Mouse (Mus musculus) forebrain, embryonic 10.5 days (tissue): ENCODE data around the gene Dchs2. TPM values are rescaled to one million over a fixed set of nuclear protein-coding genes. Genes with fewer than 3 reads are reported as not detected.

Source experiments
- DNase-seq: peaks from one replicate; pipeline ENCODE4 v3.0.0-alpha.2; 2017; ENCODE audit warnings: low spot score; ENCODE audit errors: extremely low spot score
- H3K27ac ChIP-seq: fragments of 300-500 bp; sonication (generic); 2 replicates; pipeline ENCODE4 v1.5.1; 2016; ENCODE audit warnings: mild to moderate bottlenecking
- H3K27me3 ChIP-seq: fragments of 300-500 bp; sonication (generic); 2 replicates; pipeline ENCODE4 v1.6.1; 2016; ENCODE audit warnings: mild to moderate bottlenecking; ENCODE audit not compliant: poor library complexity, severe bottlenecking
- H3K36me3 ChIP-seq: fragments of 300-500 bp; sonication (generic); replicated peaks from 2 replicates; pipeline ENCODE4 v1.6.1; 2016; ENCODE audit warnings: mild to moderate bottlenecking, moderate library complexity
- H3K4me1 ChIP-seq: fragments of 300-500 bp; sonication (generic); 2 replicates; pipeline ENCODE4 v1.6.1; 2016
- H3K4me3 ChIP-seq: fragments of 300-500 bp; sonication (generic); 2 replicates; pipeline ENCODE4 v1.5.1; 2016; ENCODE audit warnings: mild to moderate bottlenecking, moderate library complexity
- H3K9me3 ChIP-seq: fragments of 300-500 bp; sonication (generic); 2 replicates; pipeline ENCODE4 v1.6.1; 2016; ENCODE audit warnings: mild to moderate bottlenecking, moderate library complexity
- WGBS: fragments of 180-500 bp; shearing (Covaris S2); methylation state at CpG from one replicate; pipeline ENCODE4 v1.1.7; 2016; 5-methylcytosine and 5-hydroxymethylcytosine counted together
- polyA plus RNA-seq: library from polyadenylated mRNA; unstranded; fragments of >200 nt; fragmentation: Nextera tagmentation; extraction: Ambion mirVana; gene quantifications from 2 replicates; pipeline ENCODE4 v1.2.1, GENCODE M21; 2016

Dchs2 gene
- polyA plus RNA-seq, 1 experiment from 2014 or later = not detected

GRCm38 (mm10) chr3:83220101-83220500 is 92.4 kb downstream of the Dchs2 start:
- H3K4me3 ChIP-seq = no peak overlapping the region
- H3K27ac ChIP-seq = no peak overlapping the region
- H3K27me3 ChIP-seq = no peaks in the 10 kb centered on the region
- 91% methylated on average over 2 of the region's 2 CpGs for WGBS
- H3K9me3 ChIP-seq = no peaks in the 10 kb centered on the region
- no peak for DNase-seq
- no peaks in the 10 kb centered on the region for H3K36me3 ChIP-seq
- no peaks in the 10 kb centered on the region for H3K4me1 ChIP-seq

GRCm38 (mm10) chr3:83222125-83222524 is 94.4 kb downstream of the Dchs2 start:
- no peaks in the 10 kb centered on the region for H3K27me3 ChIP-seq
- H3K4me3 ChIP-seq = no peak overlapping the region
- H3K4me1 ChIP-seq = no peaks in the 10 kb centered on the region
- no peak overlapping the region for H3K27ac ChIP-seq
- no peak for DNase-seq
- no peaks in the 10 kb centered on the region for H3K9me3 ChIP-seq
- 80% methylated on average over 5 of the region's 5 CpGs for WGBS
- no peaks in the 10 kb centered on the region for H3K36me3 ChIP-seq

GRCm38 (mm10) chr3:83228383-83228782 is 100.6 kb downstream of the Dchs2 start:
- WGBS = 89% methylated on average over 9 of the region's 9 CpGs
- DNase-seq = no peak
- H3K36me3 ChIP-seq = no peaks in the 10 kb centered on the region
- no peak overlapping the region for H3K4me3 ChIP-seq
- no peak overlapping the region for H3K27ac ChIP-seq
- no peaks in the 10 kb centered on the region for H3K4me1 ChIP-seq
- no peaks in the 10 kb centered on the region for H3K9me3 ChIP-seq
- H3K27me3 ChIP-seq = no peaks in the 10 kb centered on the region

GRCm38 (mm10) chr3:83230326-83230725 is 102.6 kb downstream of the Dchs2 start:
- DNase-seq = no peak
- WGBS = 93% methylated on average over 2 of the region's 2 CpGs
- H3K27ac ChIP-seq = no peak overlapping the region

GRCm38 (mm10) chr3:83234457-83234856 is 106.7 kb downstream of the Dchs2 start:
- Histone ChIP-seq H3K9me3 (no peaks in the 10 kb centered on the region), H3K27ac (no peak overlapping the region), H3K36me3 (no peaks in the 10 kb centered on the region), H3K4me1 (no peaks in the 10 kb centered on the region), H3K27me3 (no peaks in the 10 kb centered on the region), H3K4me3 (no peak overlapping the region)
- WGBS = 83% methylated on average over 4 of the region's 4 CpGs
- DNase-seq = no peak

More at GRCm38 (mm10) chr3:83230326-83230725, 102.6 kb downstream of the Dchs2 start:
- Histone ChIP-seq H3K4me1 (no peaks in the 10 kb centered on the region), H3K4me3 (no peak overlapping the region), H3K36me3 (no peaks in the 10 kb centered on the region), H3K9me3 (no peaks in the 10 kb centered on the region), H3K27me3 (no peaks in the 10 kb centered on the region)

- no peaks in the 10 kb centered on the region for H3K4me1 ChIP-seq
- no peaks in the 10 kb centered on the region for H3K9me3 ChIP-seq
- H3K27me3 ChIP-seq = no peaks in the 10 kb centered on the region
- no peak overlapping the region for H3K27ac ChIP-seq
- no peaks in the 10 kb centered on the region for H3K36me3 ChIP-seq
- DNase-seq = no peak
- no peak overlapping the region for H3K4me3 ChIP-seq
- WGBS = 90% methylated on average over 5 of the region's 5 CpGs
Observed at GRCm38 (mm10) chr3:83235061-83235460, 107.3 kb downstream of the Dchs2 start.

GRCm38 (mm10) chr3:83246536-83246935 is 118.8 kb downstream of the Dchs2 start:
- no peaks in the 10 kb centered on the region for H3K27me3 ChIP-seq
- H3K9me3 ChIP-seq = no peaks in the 10 kb centered on the region
- WGBS = 77% methylated on average over 5 of the region's 5 CpGs
- no peaks in the 10 kb centered on the region; the same call in 1 of the 2 replicates for H3K4me1 ChIP-seq
- DNase-seq = no peak
- no peaks in the 10 kb centered on the region for H3K36me3 ChIP-seq
- H3K27ac ChIP-seq = no peak overlapping the region
- no peak overlapping the region for H3K4me3 ChIP-seq

- Histone ChIP-seq H3K4me1 (no peaks in the 10 kb centered on the region; the same call in 1 of the 2 replicates), H3K36me3 (no peaks in the 10 kb centered on the region), H3K27ac (no peak overlapping the region), H3K4me3 (no peak overlapping the region), H3K9me3 (no peaks in the 10 kb centered on the region), H3K27me3 (no peaks in the 10 kb centered on the region)
- no peak for DNase-seq
- 91% methylated on average over 4 of the region's 4 CpGs for WGBS
Observed at GRCm38 (mm10) chr3:83250001-83250545, 122.3 kb downstream of the Dchs2 start.

- 87% methylated on average over 7 of the region's 7 CpGs for WGBS
- no peaks in the 10 kb centered on the region for H3K9me3 ChIP-seq
Observed at GRCm38 (mm10) chr3:83251899-83252298, 124.2 kb downstream of the Dchs2 start.

GRCm38 (mm10) chr3:83259421-83259820 is 131.7 kb downstream of the Dchs2 start:
- no peaks in the 10 kb centered on the region for H3K27me3 ChIP-seq
- H3K27ac ChIP-seq = no peak overlapping the region
- H3K9me3 ChIP-seq = no peaks in the 10 kb centered on the region
- H3K4me3 ChIP-seq = no peak overlapping the region
- DNase-seq = no peak
- WGBS = 71% methylated on average over 4 of the region's 4 CpGs
- H3K36me3 ChIP-seq = no peaks in the 10 kb centered on the region
- no peaks in the 10 kb centered on the region for H3K4me1 ChIP-seq

More at GRCm38 (mm10) chr3:83251899-83252298, 124.2 kb downstream of the Dchs2 start:
- Histone ChIP-seq H3K4me3 (no peak overlapping the region), H3K4me1 (no peaks in the 10 kb centered on the region), H3K27ac (no peak overlapping the region), H3K27me3 (no peaks in the 10 kb centered on the region), H3K36me3 (no peaks in the 10 kb centered on the region)
- DNase-seq = no peak

GRCm38 (mm10) chr3:83266009-83266408 is 138.3 kb downstream of the Dchs2 start:
- H3K4me3 ChIP-seq = no peak overlapping the region
- H3K27ac ChIP-seq = no peak overlapping the region
- DNase-seq = no peak
- H3K36me3 ChIP-seq = no peaks in the 10 kb centered on the region
- H3K9me3 ChIP-seq = no peaks in the 10 kb centered on the region
- no peaks in the 10 kb centered on the region for H3K27me3 ChIP-seq
- H3K4me1 ChIP-seq = no peaks in the 10 kb centered on the region
- WGBS = 94% methylated on average over 4 of the region's 4 CpGs

GRCm38 (mm10) chr3:83270228-83270627 is 142.5 kb downstream of the Dchs2 start:
- no peak overlapping the region for H3K27ac ChIP-seq
- H3K36me3 ChIP-seq = no peaks in the 10 kb centered on the region
- WGBS = 93% methylated on average over 14 of the region's 14 CpGs
- H3K4me1 ChIP-seq = 0 out of 2 replicates have a peak, but pooled peaks cover 3% of the 10 kb centered on the region
- no peaks in the 10 kb centered on the region for H3K9me3 ChIP-seq
- no peak for DNase-seq
- H3K4me3 ChIP-seq = no peak overlapping the region
- no peaks in the 10 kb centered on the region for H3K27me3 ChIP-seq

GRCm38 (mm10) chr3:83270982-83271381 is 143.2 kb downstream of the Dchs2 start:
- Histone ChIP-seq H3K36me3 (no peaks in the 10 kb centered on the region), H3K4me3 (no peak overlapping the region), H3K27me3 (no peaks in the 10 kb centered on the region), H3K27ac (no peak overlapping the region), H3K9me3 (no peaks in the 10 kb centered on the region), H3K4me1 (0 out of 2 replicates have a peak, but pooled peaks cover 3% of the 10 kb centered on the region)
- 63% methylated on average over 9 of the region's 9 CpGs for WGBS
- DNase-seq = no peak
